Mouse (Mus musculus) testis, adult 2 months (tissue): ENCODE results near the gene Sorcs1. TPM values are rescaled to one million over a fixed set of nuclear protein-coding genes. Genes with fewer than 3 reads are reported as not detected.

ENCODE experiments used
- H3K27ac ChIP-seq: fragments of 200-500 bp; 2 replicates; pipeline ENCODE4 v1.5.1; 2012; ENCODE audit warnings: low read depth, low read length; ENCODE audit not compliant: control insufficient read depth, insufficient read depth
- H3K27me3 ChIP-seq: fragments of 200-500 bp; 2 replicates; pipeline ENCODE4 v1.6.1; 2012; ENCODE audit warnings: mild to moderate bottlenecking, low read length, moderate library complexity; ENCODE audit not compliant: control insufficient read depth, insufficient read depth
- H3K36me3 ChIP-seq: fragments of 200-500 bp; 2 replicates; pipeline ENCODE4 v1.6.1; 2012; ENCODE audit warnings: mild to moderate bottlenecking, low read length; ENCODE audit not compliant: control insufficient read depth, insufficient read depth
- H3K4me1 ChIP-seq: fragments of 200-500 bp; 2 replicates; pipeline ENCODE4 v1.6.1; 2012; ENCODE audit warnings: low read length; ENCODE audit not compliant: control insufficient read depth, insufficient read depth
- H3K4me3 ChIP-seq: fragments of 200-500 bp; 2 replicates; pipeline ENCODE4 v1.5.1; 2012; ENCODE audit warnings: low read depth, mild to moderate bottlenecking, low read length, moderate library complexity, mixed read lengths; ENCODE audit not compliant: control insufficient read depth
- CTCF ChIP-seq: fragments of 200-500 bp; IDR thresholded peaks from 2 replicates; pipeline ENCODE4 v1.5.1; 2012; ENCODE audit warnings: low read depth, mild to moderate bottlenecking, inconsistent platforms, low read length, moderate library complexity; ENCODE audit not compliant: control insufficient read depth, insufficient read depth, insufficient replicate concordance
- POLR2A ChIP-seq: fragments of 200-500 bp; IDR thresholded peaks from 2 replicates; pipeline ENCODE4 v1.6.1; 2012; ENCODE audit warnings: low read depth, mild to moderate bottlenecking, inconsistent platforms, low read length, moderate library complexity; ENCODE audit not compliant: control insufficient read depth
- polyA plus RNA-seq: library from polyadenylated mRNA; depleted of rRNA; stranded (reverse); fragments of >200 nt; gene quantifications from 2 replicates; pipeline ENCODE4 v1.2.3, GENCODE M21; 2012; rRNA removed

Sorcs1 gene
- 0.05 and 0.06 TPM in 2 replicates for polyA plus RNA-seq

- no peak within 1 kb of the TSS for H3K27ac ChIP-seq
- H3K27me3 ChIP-seq = 0 out of 2 replicates have a peak, but pooled peaks cover 2% of the 10 kb centered on the region
- TF ChIP-seq CTCF (no peak), POLR2A (no peak)
Measured at GRCm38 (mm10) chr19:50677903-50678896, at the start of gene Sorcs1. Gene Sorcs1 (minus strand): TSS chr19:50678646.

GRCm38 (mm10) chr19:50683277-50683676, 4.8 kb upstream of the Sorcs1 start:
- Histone ChIP-seq H3K27me3 (no peaks in the 10 kb centered on the region), H3K27ac (no peak overlapping the region), H3K36me3 (no peaks in the 10 kb centered on the region), H3K4me3 (no peak overlapping the region), H3K4me1 (peaks cover 6% of the 10 kb centered on the region)
- no peak for TF ChIP-seq POLR2A
- TF ChIP-seq CTCF = no peak

More at GRCm38 (mm10) chr19:50677903-50678896, at the start of gene Sorcs1:
- H3K36me3 ChIP-seq = no peaks in the 10 kb centered on the region
- H3K4me3 ChIP-seq = peak within 1 kb of the TSS; percentile 64
- peaks cover 10% of the 10 kb centered on the region for H3K4me1 ChIP-seq

GRCm38 (mm10) chr19:50678946-50679345, 500 bp upstream of the Sorcs1 start:
- Histone ChIP-seq H3K4me3 (peak overlapping the region; percentile 64; the same call in 1 of the 2 replicates), H3K36me3 (no peaks in the 10 kb centered on the region), H3K27ac (no peak overlapping the region), H3K27me3 (0 out of 2 replicates have a peak, but pooled peaks cover 2% of the 10 kb centered on the region), H3K4me1 (peaks cover 10% of the 10 kb centered on the region)
- TF ChIP-seq CTCF (no peak), POLR2A (no peak)

- no peak overlapping the region for H3K4me3 ChIP-seq
- TF ChIP-seq CTCF (no peak), POLR2A (no peak)
Measured at GRCm38 (mm10) chr19:50676578-50677524, 1.6 kb downstream of the Sorcs1 start.

GRCm38 (mm10) chr19:50674921-50675320, 3.5 kb downstream of the Sorcs1 start:
- TF ChIP-seq CTCF (no peak), POLR2A (no peak)
- no peak overlapping the region for H3K4me3 ChIP-seq
- peaks cover 10% of the 10 kb centered on the region for H3K4me1 ChIP-seq
- H3K36me3 ChIP-seq = no peaks in the 10 kb centered on the region
- no peak overlapping the region for H3K27ac ChIP-seq
- H3K27me3 ChIP-seq = 0 out of 2 replicates have a peak, but pooled peaks cover 2% of the 10 kb centered on the region

More at GRCm38 (mm10) chr19:50676578-50677524, 1.6 kb downstream of the Sorcs1 start:
- peaks cover 10% of the 10 kb centered on the region for H3K4me1 ChIP-seq
- H3K27me3 ChIP-seq = 0 out of 2 replicates have a peak, but pooled peaks cover 2% of the 10 kb centered on the region
- no peaks in the 10 kb centered on the region for H3K36me3 ChIP-seq
- no peak overlapping the region for H3K27ac ChIP-seq

GRCm38 (mm10) chr19:50667516-50667915, 10.9 kb downstream of the Sorcs1 start:
- Histone ChIP-seq H3K27ac (no peak overlapping the region), H3K27me3 (no peaks in the 10 kb centered on the region), H3K36me3 (no peaks in the 10 kb centered on the region), H3K4me1 (no peaks in the 10 kb centered on the region), H3K4me3 (no peak overlapping the region)
- no peak for TF ChIP-seq CTCF
- no peak for TF ChIP-seq POLR2A

GRCm38 (mm10) chr19:50664311-50664710, 14.1 kb downstream of the Sorcs1 start:
- no peaks in the 10 kb centered on the region for H3K4me1 ChIP-seq
- TF ChIP-seq POLR2A (no peak), CTCF (no peak)
- no peaks in the 10 kb centered on the region for H3K36me3 ChIP-seq
- no peaks in the 10 kb centered on the region for H3K27me3 ChIP-seq
- no peak overlapping the region for H3K27ac ChIP-seq
- H3K4me3 ChIP-seq = no peak overlapping the region
